Mouse (Mus musculus) cerebellum, adult 9-10 months (tissue): ENCODE data around the gene Reg3a.
"Not testable (repeated sequence)": the region's sequence is repeated elsewhere in the genome, so short reads cannot be mapped to it uniquely, and the experiment has no call there.

ENCODE experiments used
- DNase-seq: peaks from one replicate; pipeline ENCODE4 v3.0.0; 2022

The Reg3a gene

DNA sequence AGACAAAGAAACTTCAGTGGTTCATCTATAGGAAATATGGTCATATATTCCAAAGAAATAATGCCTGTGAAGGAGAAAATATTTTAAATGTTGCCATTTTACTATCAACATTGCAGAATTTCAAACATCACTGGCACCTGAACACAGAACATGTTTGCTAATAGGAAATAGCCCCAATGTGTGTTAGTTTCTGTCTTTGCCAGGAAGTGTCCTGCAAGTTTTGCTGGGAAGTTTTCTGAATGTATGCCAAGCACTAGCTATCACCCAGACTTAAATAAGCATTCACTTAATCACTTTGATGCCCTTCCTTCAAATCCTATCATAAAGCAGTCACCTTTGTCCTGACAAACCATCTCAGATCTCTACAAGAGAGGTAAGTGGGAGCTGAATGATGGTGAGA lies at the start of gene Reg3a:
Gene Reg3a (plus strand): TSS at position 301 of the 400 bp plus-strand sequence.
- DNase-seq = no peak

DNA sequence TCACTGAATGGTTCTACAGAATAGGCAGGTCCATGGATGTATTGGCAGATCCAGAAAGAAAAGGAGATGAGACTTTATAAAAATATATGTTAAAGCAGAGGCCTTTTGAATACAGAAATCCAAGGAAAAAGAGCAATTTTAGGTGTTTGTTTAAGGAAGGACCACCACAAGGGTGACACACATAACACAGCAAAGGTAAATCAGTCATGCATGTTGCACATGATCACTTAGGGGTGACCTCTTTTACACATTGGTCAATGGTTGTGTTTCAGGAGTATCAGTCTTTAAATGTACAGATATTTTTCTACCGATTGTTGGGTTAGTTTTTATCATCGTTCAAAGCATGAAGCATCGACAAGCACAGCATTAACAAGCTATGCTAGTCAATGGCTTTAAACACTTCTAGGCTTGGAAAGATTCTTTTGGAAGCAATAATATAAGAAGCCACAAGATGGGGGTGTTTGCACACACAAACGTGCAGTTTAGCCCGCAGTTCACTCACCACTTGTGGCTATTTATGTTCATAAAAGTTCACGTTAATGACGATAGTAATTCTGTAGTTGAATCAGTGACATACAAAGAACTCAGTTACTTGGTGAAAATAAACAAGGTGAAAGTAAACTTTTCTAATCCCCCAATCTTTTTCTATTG lies 48.5 kb upstream of the Reg3a start:
- no peak for DNase-seq

- DNase-seq = no peak
These were observed 40.2 kb upstream of the Reg3a start for GRCm38 (mm10) chr6:78340296-78340695.

- no peak for DNase-seq
These were observed 38.8 kb upstream of the Reg3a start for GRCm38 (mm10) chr6:78341689-78342088.

- DNase-seq = no peak
These were observed 18.4 kb upstream of the Reg3a start for GRCm38 (mm10) chr6:78361971-78362563.

DNA sequence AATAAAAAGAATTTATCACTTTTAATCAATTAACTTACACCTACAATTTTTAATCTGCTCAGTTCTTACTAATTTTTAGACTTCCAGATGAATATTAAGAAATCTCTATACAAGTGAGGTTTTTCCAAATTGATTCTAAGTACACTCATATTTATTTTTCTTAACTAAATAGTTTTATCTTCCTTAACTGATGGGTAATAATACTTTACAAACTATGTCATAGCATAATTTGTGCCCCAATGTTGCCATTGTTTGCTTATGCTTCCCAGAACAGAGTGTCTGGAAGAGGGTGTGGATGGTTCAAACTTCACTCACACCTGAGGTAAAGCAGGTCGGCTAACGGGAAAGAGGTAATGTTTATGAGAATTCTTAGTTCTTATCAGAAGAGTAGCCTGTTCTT lies 10.2 kb upstream of the Reg3a start, which contains the start of gene Reg3b:
Gene Reg3b (plus strand): TSS at position 301 of the 400 bp plus-strand sequence.
- DNase-seq = no peak

GRCm38 (mm10) chr6:78378765-78379164 lies 1.7 kb upstream of the Reg3a start, which contains the start of gene Reg3d:
Gene Reg3d (minus strand): TSS chr6:78378865.
- DNase-seq = no peak

DNA sequence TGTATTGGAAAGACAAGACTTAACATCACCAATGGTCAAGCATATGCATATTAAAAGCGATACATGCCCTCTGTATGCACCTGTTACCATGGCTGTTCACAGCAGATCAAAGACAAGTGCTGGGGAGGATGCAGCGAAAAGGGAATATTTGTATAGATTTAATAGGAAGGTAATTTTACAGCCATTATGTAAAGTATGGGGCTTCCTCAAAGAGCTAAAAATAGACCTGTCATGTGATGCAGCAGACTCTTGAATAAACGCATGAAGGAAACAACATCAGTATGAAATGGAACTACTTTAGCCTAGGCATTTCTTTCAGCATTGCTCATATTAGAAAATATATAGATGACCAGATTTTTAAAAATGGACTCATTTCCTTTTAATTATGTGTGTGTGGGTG lies 5.1 kb downstream of the Reg3a start:
- no peak for DNase-seq

DNA sequence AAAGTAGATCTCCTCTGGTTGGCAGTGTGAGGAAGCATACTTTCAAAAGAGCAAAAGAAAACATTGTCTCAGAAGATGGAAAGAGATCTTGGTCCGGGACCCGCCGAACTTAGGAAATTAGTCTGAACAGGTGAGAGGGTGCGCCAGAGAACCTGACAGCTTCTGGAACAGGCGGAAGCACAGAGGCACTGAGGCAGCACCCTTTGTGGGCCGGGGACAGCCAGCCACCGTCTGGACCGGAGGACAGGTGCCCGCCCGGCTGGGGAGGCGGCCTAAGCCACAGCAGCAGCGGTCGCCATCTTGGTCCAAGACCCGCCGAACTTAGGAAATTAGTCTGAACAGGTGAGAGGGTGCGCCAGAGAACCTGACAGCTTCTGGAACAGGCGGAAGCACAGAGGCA lies 14.8 kb downstream of the Reg3a start, which contains the start of gene Reg2:
Gene Reg2 (plus strand): TSS at position 301 of the 400 bp plus-strand sequence.
- not testable (repeated sequence) for DNase-seq

DNA sequence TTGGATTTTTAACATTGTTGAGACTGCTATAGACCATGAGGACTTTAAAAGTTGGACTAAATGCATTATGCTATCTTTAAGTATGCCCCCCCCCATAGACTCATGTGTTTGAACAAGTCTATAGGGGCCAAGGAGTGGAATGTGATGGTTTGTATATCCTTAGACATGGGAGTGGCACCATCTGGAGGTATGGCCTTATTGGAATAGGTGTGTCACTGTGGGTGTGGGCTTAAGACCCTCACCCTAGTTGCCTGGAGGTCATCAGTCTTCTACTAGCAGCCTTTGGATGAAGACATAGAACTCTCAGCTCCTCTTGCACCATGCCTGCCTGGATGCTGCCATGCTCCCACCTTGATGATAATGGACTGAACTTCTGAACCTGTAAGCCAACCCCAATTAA lies 41.9 kb downstream of the Reg3a start, which contains the start of gene Reg1:
Gene Reg1 (plus strand): TSS at position 301 of the 400 bp plus-strand sequence.
- not testable (repeated sequence) for DNase-seq

DNA sequence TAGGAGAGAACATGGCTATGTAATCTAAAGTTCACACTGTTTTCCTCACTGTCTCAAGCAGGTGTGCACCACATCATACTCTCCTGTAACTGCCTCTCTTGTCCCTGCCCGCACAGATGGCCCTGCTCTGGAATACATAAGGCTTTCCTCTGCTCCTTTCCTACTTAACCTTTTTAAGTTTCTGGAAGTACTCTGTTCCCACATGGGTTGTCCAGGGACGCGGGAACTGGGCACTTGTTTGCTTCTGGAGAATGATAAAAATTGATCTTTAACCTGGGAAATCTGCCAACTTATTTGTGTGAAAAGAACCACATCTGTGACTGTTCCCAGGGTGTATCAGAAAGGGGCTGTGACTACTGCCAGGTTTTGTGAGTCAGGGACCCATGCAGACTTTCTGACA lies 45.0 kb downstream of the Reg3a start:
- DNase-seq = no peak
